Mouse (Mus musculus): ENCODE results near the gene Trmt1.

GRCm38 (mm10) chr8:84658951-84659350 lies 27.2 kb upstream of the Trmt1 start:
- TF ChIP-seq EP300 (IDR thresholded peaks at IDR 0.05) (no peak), CTCF (IDR thresholded peaks at IDR 0.05) (no peak)

Data from lung, postnatal 0 days (tissue).